Mouse (Mus musculus): ENCODE measurements around the gene Rab25.

Rab25 gene

GRCm38 (mm10) chr3:88523027-88523426 is 25.1 kb downstream of the Rab25 start:
- no peak for DNase-seq

DNA sequence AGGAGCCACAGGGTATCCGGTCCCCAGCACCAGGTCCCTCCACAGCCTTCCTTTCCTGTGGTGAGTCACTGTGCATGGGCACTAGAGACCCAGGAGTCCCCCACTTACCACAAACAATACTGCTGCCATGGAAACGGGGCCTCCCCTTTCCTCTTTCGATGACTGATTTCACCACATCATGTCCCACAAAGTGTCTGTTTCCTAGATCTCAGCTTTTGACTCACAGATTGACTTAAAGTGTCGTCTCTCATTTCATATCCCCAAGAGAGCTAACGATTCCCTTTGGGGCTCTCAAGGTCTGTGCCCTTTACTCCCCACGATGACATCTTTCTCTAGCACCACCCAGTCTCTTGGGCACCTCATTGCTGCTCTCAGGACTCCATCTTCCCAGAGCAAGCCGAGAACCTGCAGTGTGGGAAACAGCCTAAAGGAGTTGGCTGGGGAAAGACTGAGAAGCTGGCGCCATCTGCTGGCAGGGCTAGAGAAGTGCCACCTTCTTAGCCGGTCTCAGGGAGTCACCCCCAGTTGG is 26.2 kb downstream of the Rab25 start:
- DNase-seq = peak; percentile 59 to 77

- no peak for DNase-seq
These were observed 26.9 kb downstream of the Rab25 start for GRCm38 (mm10) chr3:88521156-88521555.

DNA sequence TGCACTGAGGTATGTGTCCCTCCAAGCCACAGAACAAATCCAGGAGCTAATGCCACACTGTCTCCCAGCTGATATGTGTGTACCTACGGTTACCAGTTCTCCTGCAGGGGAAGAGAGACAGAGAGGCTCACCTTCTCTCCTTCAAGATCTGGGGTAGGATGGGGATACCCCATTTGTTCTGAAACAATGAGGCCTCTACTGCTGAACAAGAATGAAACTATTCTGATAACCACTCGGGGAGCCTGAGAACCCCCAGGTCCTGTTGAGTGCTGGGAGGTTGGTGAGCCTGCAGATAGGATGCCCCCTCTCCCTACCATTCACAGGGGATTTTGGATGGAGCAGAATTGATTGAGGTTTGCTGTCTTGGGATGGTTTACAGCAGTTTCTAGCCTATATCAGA is 28.0 kb downstream of the Rab25 start:
- DNase-seq = no peak

DNA sequence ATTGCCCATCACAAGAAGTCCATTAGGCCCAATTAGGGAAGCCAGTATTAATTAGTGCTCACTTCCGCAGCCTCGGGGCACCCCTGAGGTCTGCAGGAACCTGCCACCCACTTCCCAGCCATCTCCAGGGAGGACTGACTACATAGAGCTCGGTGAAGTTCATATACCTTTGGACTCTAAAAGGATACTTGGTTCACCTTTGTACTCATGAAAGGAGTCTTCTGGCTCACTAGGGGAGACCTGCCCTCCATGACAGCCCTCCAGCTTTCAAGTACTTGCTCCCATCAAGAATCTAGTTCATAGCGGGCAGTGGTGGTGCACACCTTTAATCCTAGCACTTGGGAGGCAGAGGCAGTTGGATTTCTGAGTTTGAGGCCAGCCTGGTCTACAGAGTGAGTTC is 29.7 kb downstream of the Rab25 start:
- DNase-seq = no peak

DNA sequence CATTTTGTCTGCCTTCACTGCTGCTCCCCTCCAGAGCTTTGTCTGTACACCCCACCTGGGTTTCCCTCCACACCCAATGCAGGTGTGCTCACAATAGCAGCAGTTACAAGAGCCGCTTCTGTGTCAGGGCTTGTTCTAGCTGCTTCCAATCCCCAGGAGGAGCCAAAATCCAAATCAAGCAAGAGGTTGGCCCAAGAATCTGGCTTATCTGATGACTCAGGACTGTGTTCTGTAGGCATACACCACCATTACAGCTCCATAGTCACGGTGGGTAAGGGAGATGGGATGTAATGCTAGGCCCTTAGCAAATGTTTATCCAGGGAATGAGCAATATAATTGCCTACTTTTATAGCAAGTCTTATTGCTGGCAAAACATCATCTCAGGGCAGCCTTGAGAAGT is 31.7 kb downstream of the Rab25 start:
- no peak for DNase-seq

- DNase-seq = no peak
These were observed 33.1 kb downstream of the Rab25 start for GRCm38 (mm10) chr3:88515095-88515386.

DNA sequence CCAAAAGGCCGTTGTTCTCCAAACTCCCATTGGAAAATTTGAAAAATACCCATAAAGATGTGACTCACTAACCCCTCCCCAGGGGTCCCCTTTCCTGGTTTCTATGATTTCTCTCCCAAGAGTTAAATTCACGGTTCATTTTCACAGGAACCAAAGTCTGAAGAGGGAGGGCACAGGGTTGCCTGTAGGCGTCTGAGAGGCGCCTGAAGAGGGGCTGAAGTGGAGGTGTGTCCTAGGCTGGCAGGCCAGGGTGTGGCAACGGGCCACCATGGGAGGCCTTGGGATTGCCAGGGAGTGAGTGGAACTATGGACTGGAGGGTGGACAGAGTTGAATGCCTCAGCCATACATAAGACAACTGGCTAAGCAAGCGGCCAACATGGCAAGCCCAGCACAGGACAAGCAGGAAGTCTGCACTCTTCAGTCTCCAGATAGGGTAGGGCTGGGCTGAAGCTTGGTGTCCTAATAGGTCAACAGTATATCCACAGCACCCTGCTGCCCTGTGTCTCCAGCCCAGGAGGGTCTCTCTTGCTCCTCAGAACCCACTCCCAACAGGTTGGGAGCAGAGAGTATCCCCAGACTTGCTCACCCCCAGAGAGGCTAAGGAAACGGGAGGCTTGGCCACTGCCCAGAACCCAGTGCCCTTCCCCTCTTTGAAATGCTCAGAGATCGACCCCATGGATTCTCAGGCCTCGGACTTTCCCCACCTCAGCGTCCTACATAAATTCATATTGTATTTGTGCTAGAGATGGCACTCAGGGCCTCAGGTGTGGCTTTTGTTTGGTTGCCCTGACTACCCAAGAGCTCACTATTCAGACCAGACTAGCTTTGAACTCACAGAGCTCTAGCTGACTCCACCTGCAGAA is 33.6 kb downstream of the Rab25 start:
- no peak for DNase-seq

- no peak for DNase-seq
These were observed 34.5 kb downstream of the Rab25 start for GRCm38 (mm10) chr3:88513546-88514115.

- no peak for DNase-seq
These were observed 35.1 kb downstream of the Rab25 start for GRCm38 (mm10) chr3:88512896-88513545.

DNA sequence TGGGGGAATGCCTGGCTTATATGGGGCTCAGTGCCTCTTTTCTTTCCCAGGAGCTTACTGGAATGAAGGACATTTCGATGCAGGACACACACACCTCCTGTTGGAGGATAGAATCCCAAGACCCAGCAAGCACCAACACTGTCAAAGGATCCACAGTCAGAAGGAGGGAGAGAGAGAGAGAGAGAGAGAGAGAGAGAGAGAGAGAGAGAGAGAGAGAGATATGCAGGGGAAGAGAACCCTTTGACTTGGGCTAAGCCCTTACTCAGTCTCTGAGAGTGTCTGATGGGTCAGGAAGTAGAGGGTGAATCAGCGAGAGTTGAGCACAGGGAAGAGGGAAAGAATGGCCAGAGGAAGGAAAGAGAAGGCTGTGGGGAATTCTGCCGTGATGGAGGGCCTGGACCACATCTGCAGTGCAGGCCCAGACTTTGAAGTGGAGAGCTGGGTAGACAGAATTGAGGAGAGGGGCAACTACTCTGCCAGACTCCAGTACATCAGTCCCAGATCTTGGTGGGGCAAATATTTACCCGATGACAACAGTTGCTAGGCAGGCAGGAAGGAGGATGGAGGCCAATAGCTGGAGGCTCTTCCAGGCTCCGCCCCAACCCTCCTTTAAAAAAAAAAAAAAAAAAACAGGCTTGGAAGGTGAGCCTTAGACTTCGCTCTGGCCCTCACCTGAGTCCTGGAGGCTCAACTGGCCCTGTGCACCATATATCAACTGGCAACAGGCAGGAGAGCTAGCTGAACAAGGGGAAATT is 35.8 kb downstream of the Rab25 start:
- DNase-seq = no peak

GRCm38 (mm10) chr3:88511559-88511958 is 36.5 kb downstream of the Rab25 start:
- no peak for DNase-seq

GRCm38 (mm10) chr3:88510421-88511289 is 37.4 kb downstream of the Rab25 start:
- DNase-seq = no peak

DNA sequence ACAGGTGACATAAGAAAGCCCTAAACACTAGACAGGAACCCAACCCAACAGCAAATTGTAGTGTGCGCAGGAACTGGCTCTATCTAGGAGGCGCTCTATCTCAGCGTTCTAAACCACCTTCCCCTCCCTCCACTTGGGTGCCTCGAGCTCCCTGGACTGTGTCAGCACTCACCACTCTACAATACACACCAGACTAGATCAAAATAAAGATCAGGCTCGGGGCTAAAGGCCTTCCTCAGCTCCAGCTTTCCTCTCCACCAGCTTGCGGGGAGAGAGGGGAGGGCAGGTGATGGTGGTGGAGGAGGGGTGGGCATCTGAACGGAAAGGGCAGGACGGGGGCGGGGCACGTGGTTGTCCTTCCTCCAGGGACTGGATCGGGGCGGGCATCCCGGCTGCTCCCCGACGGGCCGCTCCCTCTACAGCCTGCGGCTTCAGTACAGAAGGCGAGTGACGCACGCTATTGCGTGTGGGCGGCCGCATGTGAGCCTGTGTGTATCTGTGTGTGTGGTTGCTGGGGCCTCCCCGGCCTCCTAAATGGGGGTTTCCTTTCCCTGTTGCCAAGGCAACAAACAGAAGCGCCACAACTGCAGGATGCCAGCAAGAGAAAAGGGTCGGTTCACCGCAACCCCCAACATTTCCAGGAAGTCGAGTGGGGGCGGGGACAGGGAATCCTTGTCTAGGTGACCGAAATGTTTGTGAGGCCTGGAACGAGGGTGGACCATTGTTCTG is 38.2 kb downstream of the Rab25 start, which contains the start of gene Lmna:
Gene Lmna (minus strand): TSS at position 265 of the 729 bp plus-strand sequence.
- DNase-seq = peak; percentile 97 to 99

DNA sequence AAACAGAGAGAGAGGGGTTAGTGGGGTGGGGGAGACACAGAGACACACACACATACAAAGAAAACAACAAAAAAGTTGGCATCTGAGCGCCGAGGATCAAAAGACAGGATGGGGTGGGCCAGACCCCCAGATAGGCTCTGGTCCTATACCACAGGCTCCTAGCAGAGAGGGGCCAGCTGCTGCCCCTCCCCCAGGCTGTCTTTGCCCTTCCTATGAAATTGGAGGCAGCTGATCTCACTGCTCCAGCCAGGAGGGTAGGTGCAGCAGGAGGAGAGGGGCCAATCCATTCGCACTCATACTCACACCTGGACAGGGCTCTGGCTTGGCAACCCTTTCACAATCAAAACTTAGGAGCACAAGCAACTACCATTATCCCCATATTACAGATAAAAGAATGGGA is 38.9 kb downstream of the Rab25 start:
- no peak for DNase-seq

DNA sequence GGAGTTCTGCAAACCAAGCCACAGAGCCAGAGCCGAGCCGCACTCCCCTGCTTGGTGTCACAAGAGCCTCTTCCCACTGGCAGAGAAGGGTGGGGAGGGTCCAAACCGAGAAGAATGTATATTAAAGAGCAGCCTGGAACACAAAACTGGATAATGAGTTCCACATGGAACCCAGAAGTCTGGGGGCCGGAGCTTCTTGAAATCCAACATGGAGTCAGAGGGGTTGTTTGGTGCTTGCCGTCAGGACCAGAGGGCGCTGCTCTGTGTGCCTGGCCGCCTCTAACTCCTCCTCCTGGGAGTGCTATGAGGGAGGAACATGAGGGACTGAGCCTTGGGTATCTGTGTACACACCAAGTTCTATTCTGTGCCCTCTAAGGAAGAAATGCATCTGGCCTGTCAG is 42.3 kb downstream of the Rab25 start:
- no peak for DNase-seq

- DNase-seq = no peak
These were observed 43.0 kb downstream of the Rab25 start for GRCm38 (mm10) chr3:88505081-88505480.

- DNase-seq = no peak
These were observed 44.0 kb downstream of the Rab25 start for GRCm38 (mm10) chr3:88503881-88504746.

DNA sequence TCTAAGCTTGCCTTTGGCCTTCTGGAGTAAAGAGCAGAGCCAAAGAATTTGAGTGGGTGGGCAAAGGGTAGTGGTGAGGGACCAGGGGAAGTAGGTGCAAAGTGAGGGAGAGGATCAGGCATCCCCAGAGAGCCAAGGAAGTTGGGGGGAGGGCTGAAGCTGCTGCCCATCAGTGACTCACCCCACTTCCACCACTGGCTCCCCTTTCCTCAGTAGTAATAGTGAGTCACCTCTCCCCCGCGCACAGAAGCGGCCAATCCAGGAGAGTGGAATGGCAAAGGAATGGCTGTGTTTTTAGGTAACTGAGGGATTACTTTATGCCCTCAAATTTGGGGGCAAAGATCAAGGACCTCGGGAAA is 44.6 kb downstream of the Rab25 start:
- no peak for DNase-seq
